Mouse (Mus musculus) liver, embryonic 11.5 days (tissue): ENCODE results near the gene Grin1. TPM values are rescaled to one million over a fixed set of nuclear protein-coding genes. Genes with fewer than 3 reads are reported as not detected.

Experiments
- ATAC-seq: fragments of 200-750 bp; cut with Nextera tagmentation; replicated peaks from 2 replicates; pipeline ENCODE4 v1.8.0; 2017; ENCODE audit warnings: moderate number of reproducible peaks, mild to moderate bottlenecking, moderate TSS enrichment, moderate library complexity; ENCODE audit not compliant: low FRiP score
- DNase-seq: peaks from one replicate; pipeline ENCODE4 v3.0.0-alpha.2; 2017; ENCODE audit warnings: low spot score
- H3K27ac ChIP-seq: fragments of 300-500 bp; sonication (generic); 2 replicates; pipeline ENCODE4 v1.5.1; 2014; ENCODE audit warnings: mild to moderate bottlenecking, low read depth, low read length, control low read depth
- H3K27me3 ChIP-seq: fragments of 300-500 bp; sonication (generic); replicated peaks from 2 replicates; pipeline ENCODE4 v1.6.1; 2014; ENCODE audit warnings: low read length, mixed read lengths; ENCODE audit not compliant: control insufficient read depth, insufficient read depth
- H3K36me3 ChIP-seq: fragments of 300-500 bp; sonication (generic); 2 replicates; pipeline ENCODE4 v1.6.1; 2014; ENCODE audit warnings: mild to moderate bottlenecking, low read length, moderate library complexity, mixed read lengths; ENCODE audit not compliant: control insufficient read depth, insufficient read depth
- H3K4me1 ChIP-seq: fragments of 300-500 bp; sonication (generic); replicated peaks from 2 replicates; pipeline ENCODE4 v1.6.1; 2014; ENCODE audit warnings: low read length, mixed read lengths; ENCODE audit not compliant: control insufficient read depth, insufficient read depth
- H3K4me2 ChIP-seq: fragments of 300-500 bp; sonication (generic); 2 replicates; pipeline ENCODE4 v1.6.1; 2014; ENCODE audit warnings: mild to moderate bottlenecking, control low read depth, moderate library complexity
- H3K4me3 ChIP-seq: fragments of 300-500 bp; sonication (generic); 2 replicates; pipeline ENCODE4 v1.5.1; 2014; ENCODE audit warnings: low read depth, low read length, control low read depth
- H3K9ac ChIP-seq: fragments of 300-500 bp; sonication (generic); 2 replicates; pipeline ENCODE4 v1.6.1; 2014; ENCODE audit warnings: low read depth, low read length, control low read depth
- H3K9me3 ChIP-seq: fragments of 300-500 bp; sonication (generic); 2 replicates; pipeline ENCODE4 v1.6.1; 2016; ENCODE audit warnings: low read length, inconsistent platforms, mixed read lengths; ENCODE audit not compliant: control insufficient read depth
- WGBS: fragments of 180-500 bp; shearing (Covaris S2); extraction: QIAGEN DNeasy Blood & Tissue Kit; methylation state at CpG from one replicate; pipeline ENCODE4 v1.1.7; 2014; 5-methylcytosine and 5-hydroxymethylcytosine counted together
- polyA plus RNA-seq: library from polyadenylated mRNA; unstranded; fragments of >200 nt; fragmentation: Nextera tagmentation; extraction: Ambion mirVana; gene quantifications from 2 replicates; pipeline ENCODE4 v1.2.1, GENCODE M21; 2014

Gene Grin1
- polyA plus RNA-seq, 1 experiment from 2014 or later, result 1.6 TPM

DNA sequence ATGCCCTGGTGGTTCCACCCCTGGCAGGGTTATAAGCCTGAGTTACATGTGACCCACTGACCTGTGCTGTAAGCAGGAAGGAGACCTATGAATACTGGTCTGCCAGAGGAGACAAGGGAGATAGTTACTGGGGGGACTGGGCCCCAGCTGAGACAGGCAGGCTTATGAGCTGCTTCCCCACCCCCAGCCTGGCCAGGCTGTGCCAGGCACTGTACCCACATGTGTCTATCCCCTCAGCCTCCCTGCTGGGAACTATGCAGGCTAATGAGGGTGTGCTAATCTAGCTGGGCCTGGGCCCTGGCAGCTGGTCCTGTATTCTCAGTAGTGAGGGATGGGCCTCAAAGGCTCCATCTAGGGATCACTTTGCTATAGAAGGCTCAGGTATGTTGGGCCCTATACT, 51.7 kb downstream of the Grin1 start:
- Histone ChIP-seq H3K27ac (peak overlapping the region; percentile 35; the same call in 1 of the 2 replicates), H3K27me3 (peaks cover 3% of the 10 kb centered on the region; the same call in 1 of the 2 replicates), H3K9ac (peak overlapping the region; percentile 31; the same call in 1 of the 2 replicates), H3K4me3 (no peak overlapping the region), H3K4me1 (peaks cover 40% of the 10 kb centered on the region), H3K36me3 (peaks cover 8% of the 10 kb centered on the region), H3K9me3 (no peaks in the 10 kb centered on the region), H3K4me2 (peak overlapping the region; percentile 60; the same call in 1 of the 2 replicates)
- DNase-seq, result no peak
- no peak for ATAC-seq

DNA sequence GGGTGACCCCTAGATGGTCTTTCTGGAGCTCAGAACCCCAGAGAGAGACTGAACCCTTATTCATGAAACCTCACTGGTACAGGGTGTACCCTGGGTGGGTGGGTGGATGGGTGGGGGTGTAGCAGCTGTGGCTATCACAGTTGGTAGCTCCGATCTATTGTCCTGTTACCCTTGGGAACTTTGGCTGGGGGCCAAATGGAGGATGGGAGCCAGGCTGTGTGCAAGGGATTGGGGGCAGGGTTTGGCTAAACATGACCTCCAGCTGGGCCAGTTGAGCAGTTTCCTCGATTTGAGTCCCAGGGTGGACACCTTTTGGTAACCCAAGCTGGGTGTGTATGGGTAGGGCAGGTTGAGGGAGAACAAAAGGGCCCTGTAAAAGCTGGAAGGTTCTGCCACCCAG, 52.3 kb downstream of the Grin1 start:
- H3K4me3 ChIP-seq, result no peak overlapping the region
- 37% methylated on average over 2 of the region's 2 CpGs for WGBS
- 0 out of 2 replicates have a peak overlapping the region, but pooled peaks have one; percentile 42 for H3K9ac ChIP-seq
- H3K27ac ChIP-seq, result peak overlapping the region; percentile 35; the same call in 1 of the 2 replicates
- peaks cover 3% of the 10 kb centered on the region; the same call in 1 of the 2 replicates for H3K27me3 ChIP-seq
- peak overlapping the region; percentile 60 for H3K4me2 ChIP-seq
- no peaks in the 10 kb centered on the region for H3K9me3 ChIP-seq
- peaks cover 8% of the 10 kb centered on the region for H3K36me3 ChIP-seq
- ATAC-seq, result no peak
- peaks cover 40% of the 10 kb centered on the region for H3K4me1 ChIP-seq
- no peak for DNase-seq

DNA sequence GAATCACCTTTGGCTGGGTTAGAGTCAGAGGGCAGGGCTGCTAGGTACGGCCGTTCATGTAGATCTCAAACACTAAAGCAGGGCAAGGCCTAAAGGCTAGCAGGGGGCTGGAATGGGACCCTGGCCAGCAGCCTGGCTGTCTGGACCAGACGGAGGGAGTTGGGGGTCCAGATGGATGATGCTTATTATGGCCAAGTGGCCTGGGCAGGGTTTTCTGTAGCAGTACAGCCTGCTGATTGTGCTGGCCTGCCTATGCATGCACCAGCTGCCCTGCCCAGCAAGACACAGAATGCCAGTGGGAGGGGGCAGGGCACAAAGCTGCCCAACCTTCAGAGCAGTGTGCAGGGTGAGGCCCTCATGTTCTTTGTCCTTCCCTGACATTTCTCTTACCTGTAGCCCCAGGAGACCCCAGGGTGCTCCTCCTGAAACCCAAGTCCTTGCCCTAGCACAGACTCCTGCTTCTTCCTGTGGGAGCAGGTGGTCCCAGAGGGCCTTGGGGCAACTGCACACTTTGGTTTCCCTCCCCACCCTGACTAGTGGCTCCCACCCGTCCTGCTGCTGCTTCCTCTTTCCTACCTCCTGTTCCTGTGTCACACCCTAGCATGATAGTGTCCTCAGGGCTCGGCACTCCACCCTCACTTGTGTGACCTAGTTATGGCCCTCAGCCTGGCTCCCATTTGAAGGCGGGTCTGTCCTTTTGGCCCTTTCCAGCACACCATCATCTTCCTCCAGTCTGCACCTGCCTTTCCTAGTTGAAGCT, 52.9 kb downstream of the Grin1 start:
- Histone ChIP-seq H3K9ac (peak overlapping the region; percentile 42; the same call in 1 of the 2 replicates), H3K4me1 (peaks cover 35% of the 10 kb centered on the region), H3K36me3 (peaks cover 8% of the 10 kb centered on the region), H3K27me3 (peaks cover 3% of the 10 kb centered on the region; the same call in 1 of the 2 replicates), H3K9me3 (no peaks in the 10 kb centered on the region), H3K4me2 (peak overlapping the region; percentile 60), H3K4me3 (peak overlapping the region; percentile 18; the same call in 1 of the 2 replicates), H3K27ac (0 out of 2 replicates have a peak overlapping the region, but pooled peaks have one; percentile 19)
- ATAC-seq (no peak), DNase-seq (no peak)
- 53% methylated on average over 6 of the region's 6 CpGs for WGBS

DNA sequence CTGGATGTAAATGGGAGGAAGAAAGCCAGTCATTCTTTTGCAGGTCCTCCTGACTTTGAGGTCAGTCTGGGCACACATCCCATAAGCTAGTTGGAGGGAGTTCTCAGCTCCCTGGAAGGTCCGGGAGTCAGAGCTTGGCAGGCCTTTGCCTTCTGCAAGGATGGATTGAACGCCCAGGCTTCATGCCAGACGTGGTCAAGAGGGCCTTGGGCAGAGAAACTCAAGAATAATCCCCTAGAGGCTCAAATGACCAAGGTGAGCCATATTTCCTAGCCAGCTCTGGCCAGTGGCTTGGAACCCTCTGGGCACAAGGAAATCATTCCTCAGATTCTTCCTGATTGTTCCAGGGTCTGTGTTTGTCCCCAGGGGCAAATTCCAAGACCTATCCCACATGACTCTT, 54.1 kb downstream of the Grin1 start:
- 76% methylated on average over 3 of the region's 3 CpGs for WGBS
- H3K4me1 ChIP-seq, result peaks cover 32% of the 10 kb centered on the region
- 0 out of 2 replicates have a peak overlapping the region, but pooled peaks have one; percentile 27 for H3K9ac ChIP-seq
- H3K36me3 ChIP-seq, result peaks cover 2% of the 10 kb centered on the region
- no peaks in the 10 kb centered on the region for H3K9me3 ChIP-seq
- H3K4me3 ChIP-seq, result peak overlapping the region; percentile 75; the same call in 1 of the 2 replicates
- no peak overlapping the region for H3K27ac ChIP-seq
- H3K27me3 ChIP-seq, result peaks cover 3% of the 10 kb centered on the region; the same call in 1 of the 2 replicates
- DNase-seq, result no peak
- peak overlapping the region; percentile 69 for H3K4me2 ChIP-seq
- ATAC-seq, result no peak

DNA sequence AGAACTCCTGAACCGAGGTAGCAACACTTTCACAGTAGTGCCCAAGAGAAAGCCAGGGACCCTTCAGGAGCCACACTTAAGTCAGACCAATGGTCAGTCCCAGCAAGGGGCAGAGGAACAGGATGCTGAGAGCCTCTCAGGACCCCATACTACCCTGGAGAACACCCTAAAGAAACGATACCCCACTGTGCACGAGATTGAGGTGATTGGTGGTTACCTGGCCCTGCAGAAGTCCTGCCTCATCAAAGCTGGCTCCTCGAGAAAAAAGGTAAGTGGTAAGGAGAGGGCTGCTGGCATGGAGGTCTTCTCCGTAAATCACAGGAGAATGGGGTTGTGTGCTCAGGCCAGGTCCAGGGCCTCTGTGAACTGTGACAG, 54.7 kb downstream of the Grin1 start:
- no peaks in the 10 kb centered on the region for H3K36me3 ChIP-seq
- peak overlapping the region; percentile 20 for H3K9ac ChIP-seq

DNA sequence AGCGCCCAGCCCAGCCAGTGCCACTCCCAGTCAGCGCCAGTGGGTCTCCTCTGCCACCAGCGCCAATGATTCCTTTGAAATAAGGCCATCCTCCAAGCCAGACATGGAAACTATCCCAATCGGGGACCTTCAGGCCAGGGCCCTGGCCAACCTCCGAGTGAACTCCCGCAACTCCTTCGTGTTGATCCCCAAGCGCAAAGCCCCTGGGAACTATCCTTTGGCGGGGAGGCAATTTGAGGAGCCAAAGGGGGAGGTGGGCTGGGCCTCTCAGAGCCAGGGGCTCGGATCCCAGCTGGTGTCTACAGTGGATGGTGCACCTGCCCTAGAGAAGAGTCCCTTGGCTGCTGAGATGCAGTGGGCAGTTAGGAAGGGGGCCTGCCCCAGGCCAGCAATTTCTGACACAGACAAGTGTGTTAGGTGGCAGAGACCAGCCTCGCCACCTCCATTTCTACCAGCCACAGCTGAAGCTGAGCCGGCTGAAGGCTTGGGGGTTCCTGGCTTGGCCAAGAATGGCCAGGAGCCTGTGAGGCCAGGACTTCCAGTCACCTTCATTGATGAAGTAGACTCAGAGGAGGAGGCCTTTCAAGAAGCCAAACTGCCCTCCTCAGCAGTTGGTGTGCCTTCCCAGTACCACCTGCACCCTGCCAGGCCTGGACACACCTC, 55.2 kb downstream of the Grin1 start:
- WGBS, result 30% methylated on average over 12 of the region's 12 CpGs
- peak overlapping the region; percentile 75 for H3K4me3 ChIP-seq
- no peaks in the 10 kb centered on the region for H3K9me3 ChIP-seq
- ATAC-seq (no peak), DNase-seq (no peak)
- H3K4me2 ChIP-seq, result peak overlapping the region; percentile 69
- peak overlapping the region; percentile 63 for H3K9ac ChIP-seq
- H3K27ac ChIP-seq, result no peak overlapping the region
- H3K36me3 ChIP-seq, result no peaks in the 10 kb centered on the region
- H3K27me3 ChIP-seq, result peaks cover 3% of the 10 kb centered on the region; the same call in 1 of the 2 replicates
- H3K4me1 ChIP-seq, result peaks cover 32% of the 10 kb centered on the region

More for the DNA sequence above, 54.7 kb downstream of the Grin1 start:
- peak overlapping the region; percentile 69 for H3K4me2 ChIP-seq
- H3K27ac ChIP-seq, result no peak overlapping the region
- no peaks in the 10 kb centered on the region for H3K9me3 ChIP-seq
- WGBS, result 66% methylated on average over 5 of the region's 5 CpGs
- peak overlapping the region; percentile 75 for H3K4me3 ChIP-seq
- no peak for ATAC-seq
- no peak for DNase-seq
- peaks cover 32% of the 10 kb centered on the region for H3K4me1 ChIP-seq
- peaks cover 3% of the 10 kb centered on the region; the same call in 1 of the 2 replicates for H3K27me3 ChIP-seq

DNA sequence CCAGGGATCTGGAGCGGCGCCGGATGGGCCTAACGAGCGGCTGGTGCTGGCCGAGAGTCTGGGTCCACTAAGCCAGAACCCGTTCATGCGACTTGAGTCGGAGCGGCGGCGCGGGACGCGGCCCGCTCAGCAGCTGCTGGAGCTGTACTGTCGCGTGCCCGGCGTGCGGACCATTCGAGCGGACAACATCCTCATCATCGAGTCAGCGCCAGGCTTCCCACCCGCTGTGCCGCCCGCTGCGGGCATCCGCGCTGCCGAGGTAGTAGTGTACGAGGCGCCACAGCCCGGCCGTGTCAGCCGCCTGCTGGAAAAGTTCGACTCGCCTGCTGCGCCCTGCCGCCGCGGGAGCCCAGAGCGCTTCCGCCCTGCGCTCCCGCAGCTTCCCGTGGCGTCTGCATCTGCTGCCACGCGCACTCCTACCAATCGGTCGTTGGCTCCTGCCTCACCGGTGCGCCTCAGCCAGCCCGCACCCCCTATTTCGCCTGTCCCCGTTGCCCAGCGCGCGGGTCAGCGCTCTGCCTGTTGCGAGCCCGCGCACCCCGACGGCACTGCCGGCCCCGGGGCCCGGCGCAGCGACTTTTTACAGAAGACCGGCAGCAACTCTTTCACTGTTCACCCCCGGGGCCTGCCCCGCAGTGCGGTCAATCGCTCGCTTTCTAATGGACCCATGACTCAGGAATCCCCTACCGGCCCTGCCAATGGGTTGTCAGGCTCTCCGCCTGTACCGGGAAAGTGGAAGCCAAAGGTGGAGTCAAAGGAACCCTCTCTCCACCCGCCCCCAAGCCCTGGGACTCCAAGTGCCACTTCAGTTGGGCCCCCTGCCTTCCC, 56.0 kb downstream of the Grin1 start:
- DNase-seq, result no peak
- H3K4me2 ChIP-seq, result peak overlapping the region; percentile 69
- under 1% methylated on average over 81 of the region's 82 CpGs for WGBS
- peak; percentile 18; the same call in 1 of the 2 replicates for ATAC-seq
- H3K27me3 ChIP-seq, result peaks cover 3% of the 10 kb centered on the region; the same call in 1 of the 2 replicates
- no peaks in the 10 kb centered on the region for H3K36me3 ChIP-seq
- peaks cover 32% of the 10 kb centered on the region for H3K4me1 ChIP-seq
- H3K27ac ChIP-seq, result peak overlapping the region; percentile 39; the same call in 1 of the 2 replicates
- peak overlapping the region; percentile 75 for H3K4me3 ChIP-seq
- H3K9me3 ChIP-seq, result no peaks in the 10 kb centered on the region
- peak overlapping the region; percentile 63 for H3K9ac ChIP-seq

DNA sequence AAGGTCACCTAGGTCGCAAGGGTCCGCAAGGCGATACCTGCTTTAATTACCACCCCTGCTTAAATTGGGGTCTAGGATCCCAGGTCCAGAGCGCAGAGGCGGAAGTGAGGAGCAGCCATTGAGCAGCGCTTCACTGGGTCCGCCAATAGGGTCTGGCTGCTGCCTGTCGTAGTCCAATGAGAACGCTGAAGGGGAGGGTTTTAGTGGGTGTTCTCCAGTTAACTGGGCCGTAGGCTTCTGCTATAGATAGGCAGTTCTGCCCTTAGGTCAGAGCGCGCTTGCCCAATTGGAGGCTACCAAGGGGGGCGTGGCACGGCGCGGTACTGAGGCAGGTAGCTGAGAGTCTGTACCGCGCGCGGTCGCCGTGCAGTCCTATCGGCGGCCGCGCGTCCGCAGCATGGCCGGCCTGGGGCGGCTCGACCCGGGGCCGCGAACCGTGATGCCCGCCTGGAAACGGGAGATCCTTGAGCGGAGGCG, 56.7 kb downstream of the Grin1 start, which contains the start of gene Tprn:
TSS of gene Tprn (plus strand) at position 328 of the 477 bp plus-strand sequence.
- WGBS, result under 1% methylated on average over 39 of the region's 39 CpGs
- ATAC-seq (peak; percentile 97), DNase-seq (peak; percentile 89)
- Histone ChIP-seq H3K9me3 (no peaks in the 10 kb centered on the region), H3K4me1 (peaks cover 28% of the 10 kb centered on the region), H3K27me3 (peaks cover 3% of the 10 kb centered on the region; the same call in 1 of the 2 replicates), H3K36me3 (no peaks in the 10 kb centered on the region), H3K27ac (peak within 1 kb of the TSS; percentile 71), H3K4me2 (peak within 1 kb of the TSS; percentile 69), H3K9ac (peak within 1 kb of the TSS; percentile 71), H3K4me3 (peak within 1 kb of the TSS; percentile 75)
